Mouse (Mus musculus): Measurements from ENCODE around the gene Pgap1. TPM values are rescaled to one million over a fixed set of nuclear protein-coding genes. Genes with fewer than 3 reads are reported as not detected.

Pgap1 gene
- polyA plus RNA-seq (2012; rRNA removed), result 1.4 and 1.5 TPM in 2 replicates

GRCm38 (mm10) chr1:54557301-54558229 is at the start of gene Pgap1:
Gene Pgap1, minus strand, starts transcription at chr1:54557684.
- Histone ChIP-seq H3K27me3 (ENCODE audit: control insufficient read depth, insufficient read depth, low read length) (no peaks in the 10 kb centered on the region), H3K27ac (ENCODE audit: control insufficient read depth, insufficient read depth, low read depth, low read length) (peak within 1 kb of the TSS; percentile 63), H3K36me3 (ENCODE audit: control insufficient read depth, insufficient read depth, low read length) (no peaks in the 10 kb centered on the region), H3K4me1 (ENCODE audit: control insufficient read depth, insufficient read depth, low read length) (peaks cover 11% of the 10 kb centered on the region), H3K4me3 (ENCODE audit: control insufficient read depth, low read depth, low read length) (peak within 1 kb of the TSS; percentile 90)
- TF ChIP-seq CTCF (IDR thresholded peaks at IDR 0.05; ENCODE audit: control insufficient read depth, insufficient read depth, insufficient replicate concordance, low read depth, low read length) (no peak), POLR2A (IDR thresholded peaks at IDR 0.05; ENCODE audit: control insufficient read depth, low read depth, low read length) (peak; percentile 63)

- Histone ChIP-seq H3K27me3 (ENCODE audit: control insufficient read depth, insufficient read depth, low read length) (no peaks in the 10 kb centered on the region), H3K36me3 (ENCODE audit: control insufficient read depth, insufficient read depth, low read length) (no peaks in the 10 kb centered on the region), H3K27ac (ENCODE audit: control insufficient read depth, insufficient read depth, low read depth, low read length) (no peak overlapping the region), H3K4me3 (ENCODE audit: control insufficient read depth, low read depth, low read length) (peak overlapping the region; percentile 17; the same call in 1 of the 2 replicates), H3K4me1 (ENCODE audit: control insufficient read depth, insufficient read depth, low read length) (no peaks in the 10 kb centered on the region)
- TF ChIP-seq POLR2A (IDR thresholded peaks at IDR 0.05; ENCODE audit: control insufficient read depth, low read depth, low read length) (no peak), CTCF (IDR thresholded peaks at IDR 0.05; ENCODE audit: control insufficient read depth, insufficient read depth, insufficient replicate concordance, low read depth, low read length) (no peak)
These were observed 49.5 kb upstream of the Pgap1 start for GRCm38 (mm10) chr1:54606936-54607335.

- H3K4me1 ChIP-seq (ENCODE audit: control insufficient read depth, insufficient read depth, low read length), result no peaks in the 10 kb centered on the region
- H3K27me3 ChIP-seq (ENCODE audit: control insufficient read depth, insufficient read depth, low read length), result no peaks in the 10 kb centered on the region
- no peak for TF ChIP-seq CTCF (IDR thresholded peaks at IDR 0.05; ENCODE audit: control insufficient read depth, insufficient read depth, insufficient replicate concordance, low read depth, low read length)
- TF ChIP-seq POLR2A (IDR thresholded peaks at IDR 0.05; ENCODE audit: control insufficient read depth, low read depth, low read length), result no peak
- H3K4me3 ChIP-seq (ENCODE audit: control insufficient read depth, low read depth, low read length), result no peak overlapping the region
- H3K27ac ChIP-seq (ENCODE audit: control insufficient read depth, insufficient read depth, low read depth, low read length), result no peak overlapping the region
- no peaks in the 10 kb centered on the region for H3K36me3 ChIP-seq (ENCODE audit: control insufficient read depth, insufficient read depth, low read length)
These were observed 44.2 kb upstream of the Pgap1 start for GRCm38 (mm10) chr1:54601692-54602091.

- H3K27ac ChIP-seq (ENCODE audit: control insufficient read depth, insufficient read depth, low read depth, low read length), result no peak overlapping the region
- no peaks in the 10 kb centered on the region for H3K4me1 ChIP-seq (ENCODE audit: control insufficient read depth, insufficient read depth, low read length)
- no peak overlapping the region for H3K4me3 ChIP-seq (ENCODE audit: control insufficient read depth, low read depth, low read length)
- no peaks in the 10 kb centered on the region for H3K36me3 ChIP-seq (ENCODE audit: control insufficient read depth, insufficient read depth, low read length)
- TF ChIP-seq POLR2A (IDR thresholded peaks at IDR 0.05; ENCODE audit: control insufficient read depth, low read depth, low read length), result no peak
- no peak for TF ChIP-seq CTCF (IDR thresholded peaks at IDR 0.05; ENCODE audit: control insufficient read depth, insufficient read depth, insufficient replicate concordance, low read depth, low read length)
- no peaks in the 10 kb centered on the region for H3K27me3 ChIP-seq (ENCODE audit: control insufficient read depth, insufficient read depth, low read length)
These were observed 42.8 kb upstream of the Pgap1 start for GRCm38 (mm10) chr1:54600275-54600674.

GRCm38 (mm10) chr1:54597594-54598217 is 40.2 kb upstream of the Pgap1 start:
- no peaks in the 10 kb centered on the region for H3K4me1 ChIP-seq (ENCODE audit: control insufficient read depth, insufficient read depth, low read length)
- H3K36me3 ChIP-seq (ENCODE audit: control insufficient read depth, insufficient read depth, low read length), result no peaks in the 10 kb centered on the region
- no peak overlapping the region for H3K4me3 ChIP-seq (ENCODE audit: control insufficient read depth, low read depth, low read length)
- TF ChIP-seq POLR2A (IDR thresholded peaks at IDR 0.05; ENCODE audit: control insufficient read depth, low read depth, low read length), result no peak
- H3K27ac ChIP-seq (ENCODE audit: control insufficient read depth, insufficient read depth, low read depth, low read length), result no peak overlapping the region
- H3K27me3 ChIP-seq (ENCODE audit: control insufficient read depth, insufficient read depth, low read length), result no peaks in the 10 kb centered on the region

- TF ChIP-seq CTCF (IDR thresholded peaks at IDR 0.05; ENCODE audit: control insufficient read depth, insufficient read depth, insufficient replicate concordance, low read depth, low read length) (no peak), POLR2A (IDR thresholded peaks at IDR 0.05; ENCODE audit: control insufficient read depth, low read depth, low read length) (no peak)
- Histone ChIP-seq H3K4me1 (ENCODE audit: control insufficient read depth, insufficient read depth, low read length) (no peaks in the 10 kb centered on the region), H3K4me3 (ENCODE audit: control insufficient read depth, low read depth, low read length) (no peak overlapping the region), H3K27me3 (ENCODE audit: control insufficient read depth, insufficient read depth, low read length) (no peaks in the 10 kb centered on the region), H3K27ac (ENCODE audit: control insufficient read depth, insufficient read depth, low read depth, low read length) (no peak overlapping the region), H3K36me3 (ENCODE audit: control insufficient read depth, insufficient read depth, low read length) (no peaks in the 10 kb centered on the region)
These were observed 38.7 kb upstream of the Pgap1 start for GRCm38 (mm10) chr1:54596151-54596550.

- H3K27ac ChIP-seq (ENCODE audit: control insufficient read depth, insufficient read depth, low read depth, low read length), result no peak overlapping the region
- no peak overlapping the region for H3K4me3 ChIP-seq (ENCODE audit: control insufficient read depth, low read depth, low read length)
- TF ChIP-seq CTCF (IDR thresholded peaks at IDR 0.05; ENCODE audit: control insufficient read depth, insufficient read depth, insufficient replicate concordance, low read depth, low read length) (no peak), POLR2A (IDR thresholded peaks at IDR 0.05; ENCODE audit: control insufficient read depth, low read depth, low read length) (no peak)
- no peaks in the 10 kb centered on the region for H3K27me3 ChIP-seq (ENCODE audit: control insufficient read depth, insufficient read depth, low read length)
- no peaks in the 10 kb centered on the region for H3K36me3 ChIP-seq (ENCODE audit: control insufficient read depth, insufficient read depth, low read length)
- H3K4me1 ChIP-seq (ENCODE audit: control insufficient read depth, insufficient read depth, low read length), result no peaks in the 10 kb centered on the region
These were observed 29.6 kb upstream of the Pgap1 start for GRCm38 (mm10) chr1:54587076-54587475.

Data from testis, adult 2 months (tissue).